Mouse (Mus musculus): Measurements from ENCODE around the gene Gfpt1.

- TF ChIP-seq CTCF (IDR thresholded peaks at IDR 0.05) (no peak), EP300 (IDR thresholded peaks at IDR 0.05) (no peak)
Observed at GRCm38 (mm10) chr6:87043131-87043516, 478 bp downstream of the Gfpt1 start.

Data from lung, postnatal 0 days (tissue).